Mouse (Mus musculus): ENCODE measurements around the gene Pde10a. TPM values are rescaled to one million over a fixed set of nuclear protein-coding genes. Genes with fewer than 3 reads are reported as not detected.
"Not testable (repeated sequence)": the region's sequence is repeated elsewhere in the genome, so short reads cannot be mapped to it uniquely, and the experiment has no call there.

Gene Pde10a
- total and polyA plus RNA-seq, 2 experiments, result 0.28 to 0.56 TPM

GRCm38 (mm10) chr17:8698793-8699192 lies 173.6 kb downstream of the Pde10a start:
- peak; percentile 44 for DNase-seq (ENCODE audit: extremely low read depth, low read depth, low spot score)
- no peak overlapping the region for H3K27ac ChIP-seq (replicated peaks; ENCODE audit: insufficient read depth, low read depth, low read length)
- no peak overlapping the region for H3K9ac ChIP-seq (ENCODE audit: low read depth, low read length)
- no peaks in the 10 kb centered on the region for H3K4me1 ChIP-seq (ENCODE audit: control insufficient read depth, insufficient read depth, low read length)
- H3K36me3 ChIP-seq (ENCODE audit: control insufficient read depth, insufficient read depth, low read length), result no peaks in the 10 kb centered on the region
- 61% methylated on average over 3 of the region's 3 CpGs for WGBS
- H3K27me3 ChIP-seq (ENCODE audit: control insufficient read depth, insufficient read depth, low read length), result no peaks in the 10 kb centered on the region; the same call in 1 of the 2 replicates
- H3K79me2 ChIP-seq (ENCODE audit: control insufficient read depth, insufficient read depth, low read length), result no peaks in the 10 kb centered on the region
- no peak for TF ChIP-seq CTCF (IDR thresholded peaks at IDR 0.05; ENCODE audit: low read depth, low read length)
- TF ChIP-seq POLR2A (IDR thresholded peaks at IDR 0.05; ENCODE audit: extremely low read depth, insufficient read depth, low read length), result no peak
- H3K4me3 ChIP-seq (ENCODE audit: insufficient read depth, low read depth, low read length), result no peak overlapping the region

- H3K9ac ChIP-seq (ENCODE audit: low read depth, low read length), result no peak overlapping the region
- no peak overlapping the region for H3K27ac ChIP-seq (replicated peaks; ENCODE audit: insufficient read depth, low read depth, low read length)
- H3K79me2 ChIP-seq (ENCODE audit: control insufficient read depth, insufficient read depth, low read length), result no peaks in the 10 kb centered on the region
- H3K27me3 ChIP-seq (ENCODE audit: control insufficient read depth, insufficient read depth, low read length), result no peaks in the 10 kb centered on the region; the same call in 1 of the 2 replicates
- H3K4me1 ChIP-seq (ENCODE audit: control insufficient read depth, insufficient read depth, low read length), result no peaks in the 10 kb centered on the region
- DNase-seq (ENCODE audit: extremely low read depth, low read depth, low spot score), result no peak
- H3K4me3 ChIP-seq (ENCODE audit: insufficient read depth, low read depth, low read length), result no peak overlapping the region
- 79% methylated on average over 7 of the region's 7 CpGs for WGBS
- TF ChIP-seq CTCF (IDR thresholded peaks at IDR 0.05; ENCODE audit: low read depth, low read length) (no peak), POLR2A (IDR thresholded peaks at IDR 0.05; ENCODE audit: extremely low read depth, insufficient read depth, low read length) (no peak)
- H3K36me3 ChIP-seq (ENCODE audit: control insufficient read depth, insufficient read depth, low read length), result no peaks in the 10 kb centered on the region
Observed at GRCm38 (mm10) chr17:8701096-8701495, 175.9 kb downstream of the Pde10a start.

- WGBS, result 86% methylated on average over 5 of the region's 5 CpGs
- TF ChIP-seq POLR2A (IDR thresholded peaks at IDR 0.05; ENCODE audit: extremely low read depth, insufficient read depth, low read length) (no peak), CTCF (IDR thresholded peaks at IDR 0.05; ENCODE audit: low read depth, low read length) (no peak)
- no peaks in the 10 kb centered on the region for H3K79me2 ChIP-seq (ENCODE audit: control insufficient read depth, insufficient read depth, low read length)
- no peaks in the 10 kb centered on the region for H3K4me1 ChIP-seq (ENCODE audit: control insufficient read depth, insufficient read depth, low read length)
- no peaks in the 10 kb centered on the region for H3K36me3 ChIP-seq (ENCODE audit: control insufficient read depth, insufficient read depth, low read length)
- H3K4me3 ChIP-seq (ENCODE audit: insufficient read depth, low read depth, low read length), result no peak overlapping the region
- no peak overlapping the region for H3K9ac ChIP-seq (ENCODE audit: low read depth, low read length)
- H3K27ac ChIP-seq (replicated peaks; ENCODE audit: insufficient read depth, low read depth, low read length), result no peak overlapping the region
- no peak for DNase-seq (ENCODE audit: extremely low read depth, low read depth, low spot score)
- H3K27me3 ChIP-seq (ENCODE audit: control insufficient read depth, insufficient read depth, low read length), result no peaks in the 10 kb centered on the region
Observed at GRCm38 (mm10) chr17:8702503-8702902, 177.3 kb downstream of the Pde10a start.

- no peak overlapping the region for H3K4me3 ChIP-seq (ENCODE audit: insufficient read depth, low read depth, low read length)
- DNase-seq (ENCODE audit: extremely low read depth, low read depth, low spot score), result peak; percentile 58
- no peaks in the 10 kb centered on the region for H3K4me1 ChIP-seq (ENCODE audit: control insufficient read depth, insufficient read depth, low read length)
Observed at GRCm38 (mm10) chr17:8708006-8708405, 182.8 kb downstream of the Pde10a start.

GRCm38 (mm10) chr17:8712734-8713133 lies 187.6 kb downstream of the Pde10a start:
- not testable (repeated sequence) for H3K9ac ChIP-seq (ENCODE audit: low read depth, low read length); H3K4me3 ChIP-seq (ENCODE audit: insufficient read depth, low read depth, low read length); H3K79me2 ChIP-seq (ENCODE audit: control insufficient read depth, insufficient read depth, low read length); H3K27me3 ChIP-seq (ENCODE audit: control insufficient read depth, insufficient read depth, low read length); H3K4me1 ChIP-seq (ENCODE audit: control insufficient read depth, insufficient read depth, low read length); H3K36me3 ChIP-seq (ENCODE audit: control insufficient read depth, insufficient read depth, low read length); H3K27ac ChIP-seq (replicated peaks; ENCODE audit: insufficient read depth, low read depth, low read length); DNase-seq (ENCODE audit: extremely low read depth, low read depth, low spot score)
- 85% methylated on average over 2 of the region's 2 CpGs for WGBS

More at GRCm38 (mm10) chr17:8708006-8708405, 182.8 kb downstream of the Pde10a start:
- H3K27me3 ChIP-seq (ENCODE audit: control insufficient read depth, insufficient read depth, low read length), result no peaks in the 10 kb centered on the region
- H3K36me3 ChIP-seq (ENCODE audit: control insufficient read depth, insufficient read depth, low read length), result no peaks in the 10 kb centered on the region
- TF ChIP-seq POLR2A (IDR thresholded peaks at IDR 0.05; ENCODE audit: extremely low read depth, insufficient read depth, low read length) (no peak), CTCF (IDR thresholded peaks at IDR 0.05; ENCODE audit: low read depth, low read length) (no peak)
- no peak overlapping the region for H3K27ac ChIP-seq (replicated peaks; ENCODE audit: insufficient read depth, low read depth, low read length)
- no peak overlapping the region for H3K9ac ChIP-seq (ENCODE audit: low read depth, low read length)
- no peaks in the 10 kb centered on the region for H3K79me2 ChIP-seq (ENCODE audit: control insufficient read depth, insufficient read depth, low read length)

GRCm38 (mm10) chr17:8720961-8721360 lies 195.8 kb downstream of the Pde10a start:
- H3K4me3 ChIP-seq (ENCODE audit: insufficient read depth, low read depth, low read length), result no peak overlapping the region
- WGBS, result 83% methylated on average over 10 of the region's 10 CpGs
- TF ChIP-seq CTCF (IDR thresholded peaks at IDR 0.05; ENCODE audit: low read depth, low read length) (no peak), POLR2A (IDR thresholded peaks at IDR 0.05; ENCODE audit: extremely low read depth, insufficient read depth, low read length) (no peak)

More at GRCm38 (mm10) chr17:8720961-8721360, 195.8 kb downstream of the Pde10a start:
- DNase-seq (ENCODE audit: extremely low read depth, low read depth, low spot score), result no peak
- no peaks in the 10 kb centered on the region for H3K4me1 ChIP-seq (ENCODE audit: control insufficient read depth, insufficient read depth, low read length)
- H3K9ac ChIP-seq (ENCODE audit: low read depth, low read length), result no peak overlapping the region
- no peak overlapping the region for H3K27ac ChIP-seq (replicated peaks; ENCODE audit: insufficient read depth, low read depth, low read length)
- no peaks in the 10 kb centered on the region for H3K27me3 ChIP-seq (ENCODE audit: control insufficient read depth, insufficient read depth, low read length)
- H3K36me3 ChIP-seq (ENCODE audit: control insufficient read depth, insufficient read depth, low read length), result no peaks in the 10 kb centered on the region
- no peaks in the 10 kb centered on the region for H3K79me2 ChIP-seq (ENCODE audit: control insufficient read depth, insufficient read depth, low read length)
